ENCODE assay signal across 8 mouse cellular contexts in genomic region chr10:19939282-19939705, GRCm38 (mm10). TPM values are rescaled to one million over a fixed set of nuclear protein-coding genes. Genes with fewer than 3 reads are reported as not detected.
DNase-seq lines count a peak whose midpoint lies in the region; TF ChIP-seq lines count a peak whose summit lies in the region.

No protein-coding gene starts in this region.

- H3K27ac ChIP-seq in bone marrow, adult 2 months (ENCODE audit: control insufficient read depth, insufficient read depth, low read depth, low read length, poor library complexity) = peak overlapping the region; percentile 63
- peak overlapping the region; percentile 33 for H3K27ac ChIP-seq in liver, adult 2 months (replicated peaks; ENCODE audit: insufficient read depth, low read depth, low read length)

- TF ChIP-seq CTCF in bone marrow, adult 2 months (IDR thresholded peaks at IDR 0.05; ENCODE audit: control insufficient read depth, insufficient read depth, low read length) = no peak
- no peak for TF ChIP-seq CTCF in liver, adult 2 months (IDR thresholded peaks at IDR 0.05; ENCODE audit: low read depth, low read length)

- H3K36me3 ChIP-seq in liver, adult 2 months (ENCODE audit: control insufficient read depth, insufficient read depth, low read length) = no peaks in the 10 kb centered on the region
- H3K36me3 ChIP-seq in splenic B cell, adult 2 months (ENCODE audit: control insufficient read depth, insufficient read depth, low read length, poor library complexity, severe bottlenecking) = no peaks in the 10 kb centered on the region

- 2% methylated on average over 8 of the region's 8 CpGs for WGBS in bone marrow, adult 2 months
- WGBS in liver, adult 2 months = 20% methylated on average over 8 of the region's 8 CpGs

- DNase-seq in heart, adult 11 months = peak; percentile 97
- DNase-seq in heart, postnatal 25 days (ENCODE audit: low spot score) = no peak
- peak; percentile 75 for DNase-seq in liver, adult 2 months (ENCODE audit: extremely low read depth, low read depth, low spot score)
- peak; percentile 62 for DNase-seq in splenic B cell, adult 2 months (ENCODE audit: low read depth, low spot score)
- no peak for DNase-seq in cerebellum, adult 18-20 months
- no peak for DNase-seq in cerebellum, postnatal 10 days
- DNase-seq in ovary, adult 18-20 months (ENCODE audit: low spot score) = no peak

- TF ChIP-seq POLR2A in bone marrow, adult 2 months (IDR thresholded peaks at IDR 0.05; ENCODE audit: borderline replicate concordance, control insufficient read depth, low read depth, low read length) = no peak
- no peak for TF ChIP-seq POLR2A in liver, adult 2 months (IDR thresholded peaks at IDR 0.05; ENCODE audit: extremely low read depth, insufficient read depth, low read length)

- H3K27me3 ChIP-seq in liver, adult 2 months (ENCODE audit: control insufficient read depth, insufficient read depth, low read length) = no peaks in the 10 kb centered on the region
- no peaks in the 10 kb centered on the region for H3K27me3 ChIP-seq in splenic B cell, adult 2 months (ENCODE audit: control insufficient read depth, insufficient read depth, low read length, poor library complexity, severe bottlenecking)

- H3K4me1 ChIP-seq in bone marrow, adult 2 months (ENCODE audit: control insufficient read depth, insufficient read depth, low read length) = peaks cover 13% of the 10 kb centered on the region
- peaks cover 26% of the 10 kb centered on the region for H3K4me1 ChIP-seq in liver, adult 2 months (ENCODE audit: control insufficient read depth, insufficient read depth, low read length)

- intact Hi-C loops in heart, postnatal 25 days (cut with DNase I) = no loop called here

- H3K9ac ChIP-seq in liver, adult 2 months (ENCODE audit: low read depth, low read length) = 0 out of 2 replicates have a peak overlapping the region, but pooled peaks have one; percentile 30

- H3K79me2 ChIP-seq in liver, adult 2 months (ENCODE audit: control insufficient read depth, insufficient read depth, low read length) = peaks cover 38% of the 10 kb centered on the region; the same call in 1 of the 2 replicates

- peak overlapping the region; percentile 34 for H3K4me3 ChIP-seq in bone marrow, adult 2 months (replicated peaks; ENCODE audit: control insufficient read depth, low read depth, low read length)
- no peak overlapping the region for H3K4me3 ChIP-seq in liver, adult 2 months (ENCODE audit: insufficient read depth, low read depth, low read length)

RNA-seq across cellular contexts. Expression of gene Map3k5, which starts 5.0 kb away (rescaled TPM):
- total RNA-seq in heart, postnatal 25 days (2021) = 10 to 100 TPM; 37.0 to 37.7 TPM
- 11.2 and 27.0 TPM in 2 replicates for polyA plus RNA-seq in bone marrow, adult 2 months (2011; ENCODE audit: insufficient read depth, insufficient read length, low replicate concordance, missing spikeins)
- total RNA-seq in liver, adult 2 months (2014; rRNA removed) = 25.4 and 26.4 TPM in 2 replicates
- polyA plus RNA-seq in liver, adult 2 months (2012; rRNA removed) = 2.8 and 2.9 TPM in 2 replicates

RNA-seq across cellular contexts. Expression of gene Pex7, which starts 31.8 kb away (rescaled TPM):
- 10 to 100 TPM; 25.5 to 28.9 TPM for total RNA-seq in heart, postnatal 25 days (2021)
- polyA plus RNA-seq in bone marrow, adult 2 months (2011; ENCODE audit: insufficient read depth, insufficient read length, low replicate concordance, missing spikeins) = 8.6 and 19.1 TPM in 2 replicates
- 112 and 114 TPM in 2 replicates for total RNA-seq in liver, adult 2 months (2014; rRNA removed)
- 118 and 129 TPM in 2 replicates for polyA plus RNA-seq in liver, adult 2 months (2012; rRNA removed)

Comparison
In these comparisons a context has a peak if more than half of its experiments do, and no peak if none do; other contexts are left out.
1. DNase-seq: peak in heart, adult 11 months (single experiment), liver, adult 2 months (single experiment) and splenic B cell, adult 2 months (single experiment); none in heart, postnatal 25 days (single experiment), cerebellum, adult 18-20 months (0 of 2), cerebellum, postnatal 10 days (0 of 2) and ovary, adult 18-20 months (single experiment).